Mouse (Mus musculus): Measurements from ENCODE around the gene E4f1.
A peak's percentile ranks its signal among the peaks of the same experiment; 100 is the strongest.

The E4f1 gene

DNA sequence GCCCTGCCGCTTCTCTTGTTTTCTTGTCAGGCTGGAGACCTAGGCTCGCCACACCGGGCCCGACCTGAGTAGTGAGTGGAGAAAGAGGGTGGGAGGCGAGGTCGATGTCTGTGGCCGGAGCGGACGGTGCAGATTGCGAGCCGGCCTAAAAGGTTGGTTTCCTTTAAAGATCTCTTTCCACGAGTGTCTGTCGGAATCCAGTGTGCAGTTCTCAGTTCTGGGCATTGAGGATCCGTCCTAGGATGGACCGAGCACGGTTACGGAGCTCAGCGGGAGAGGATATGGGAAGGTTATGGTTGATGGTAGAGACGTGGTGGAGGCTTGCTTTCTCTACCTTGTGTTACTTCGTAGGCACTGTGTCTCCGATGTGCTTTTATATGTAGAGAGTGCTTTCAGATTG is 55.1 kb downstream of the E4f1 start:
- no peak for DNase-seq (ENCODE audit: low spot score in 2 of 2)

DNA sequence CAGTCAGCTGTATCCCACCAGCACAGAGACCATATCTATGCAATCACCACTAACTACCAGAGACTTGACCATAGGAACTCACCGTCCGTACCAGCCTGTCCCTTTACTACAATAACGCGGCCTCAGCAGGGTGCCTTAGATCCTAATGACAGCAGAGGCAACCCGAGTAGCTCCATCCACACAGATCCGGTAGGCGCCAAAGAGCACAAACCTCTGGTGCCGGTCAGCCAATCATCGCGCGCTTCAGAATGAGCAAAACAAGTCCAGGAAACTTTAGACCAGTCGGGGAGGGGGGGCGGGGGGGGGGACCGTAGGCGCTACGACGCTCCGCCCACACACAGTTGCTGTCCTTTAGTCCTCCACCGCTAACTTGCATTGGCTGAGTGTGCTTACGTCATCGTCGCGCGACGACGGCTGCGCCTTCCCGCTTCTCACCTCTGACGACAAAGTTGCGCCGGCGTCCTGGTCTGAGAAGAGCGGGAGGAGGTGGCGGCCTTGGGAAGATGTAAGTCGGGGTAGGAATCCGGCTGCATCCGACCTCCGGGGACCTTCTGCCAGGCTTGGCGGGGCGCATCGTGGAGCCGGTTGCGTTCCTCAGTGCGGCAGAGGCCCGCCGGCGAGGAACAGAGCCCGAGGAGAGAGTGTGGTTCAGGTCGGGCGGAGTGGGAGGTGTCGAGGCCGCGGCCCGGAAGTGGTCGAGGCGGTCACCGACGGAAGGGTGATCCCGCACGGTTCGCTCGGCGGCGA is 55.7 kb downstream of the E4f1 start, which contains the start of gene Rnps1:
Gene Rnps1 (plus strand): TSS at position 336 of the 747 bp plus-strand sequence.
- DNase-seq (ENCODE audit: low spot score in 2 of 2): peak; percentile 89 to 90

DNA sequence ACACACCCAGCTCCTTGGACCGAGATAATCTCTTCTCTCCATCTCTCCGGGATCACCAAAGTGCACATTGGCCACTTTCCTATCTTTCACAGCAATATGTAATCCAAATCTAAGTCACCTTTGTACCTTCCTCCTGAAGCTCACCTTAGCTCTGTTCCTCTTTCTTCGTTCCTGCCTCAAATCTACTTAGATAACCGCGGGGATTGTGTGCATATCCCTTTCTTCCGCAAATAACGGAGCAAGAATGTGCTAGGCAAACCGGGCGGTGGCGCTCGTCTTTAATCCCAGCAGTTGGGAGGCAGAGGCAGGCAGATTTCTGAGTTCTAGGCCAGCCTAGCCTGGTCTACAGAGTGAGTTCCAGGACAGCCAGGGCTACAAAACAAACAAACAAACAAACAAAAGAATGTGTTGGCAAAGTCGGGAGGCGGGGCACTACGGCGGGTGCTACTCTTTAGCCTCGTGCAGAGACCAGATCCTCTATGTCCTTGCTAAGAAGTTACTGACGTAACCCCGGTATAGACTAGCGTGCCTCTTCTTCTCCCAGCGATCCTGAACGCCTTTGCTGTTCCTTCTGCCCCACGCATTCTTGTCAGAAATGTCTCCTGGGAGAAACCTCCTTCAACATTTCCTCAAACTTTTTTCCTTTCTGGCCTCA is 56.4 kb downstream of the E4f1 start:
- DNase-seq (ENCODE audit: low spot score in 2 of 2): no peak

DNA sequence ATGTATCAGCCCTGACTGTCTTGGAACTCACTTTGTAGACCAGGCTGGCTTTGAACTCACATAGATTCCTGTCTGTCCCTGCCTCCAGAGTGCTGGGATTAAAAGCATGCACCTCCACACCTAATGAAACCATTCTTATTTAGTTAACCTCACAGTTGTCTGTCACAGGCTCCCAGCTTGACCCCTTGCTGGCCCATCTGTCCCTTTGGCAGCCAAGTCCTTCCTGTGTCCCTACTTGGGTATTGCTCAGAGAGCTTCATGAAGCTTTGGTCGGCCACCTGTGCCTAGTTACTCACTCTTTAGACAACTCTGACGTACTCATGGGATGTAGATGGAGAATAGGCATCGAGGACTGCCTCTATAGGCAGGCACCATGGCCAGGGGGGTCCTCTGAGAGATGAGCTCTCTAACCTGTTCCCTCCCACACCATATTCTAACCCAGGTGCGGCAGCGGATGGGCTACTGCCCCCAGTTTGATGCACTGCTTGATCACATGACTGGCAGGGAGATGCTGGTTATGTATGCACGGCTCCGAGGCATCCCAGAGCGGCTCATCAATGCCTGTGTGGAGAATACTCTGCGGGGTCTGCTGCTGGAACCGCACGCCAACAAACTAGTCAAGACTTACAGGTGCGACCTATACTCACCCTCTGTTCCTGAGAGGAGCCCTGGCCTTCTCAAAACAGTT is 62.9 kb downstream of the E4f1 start:
- no peak for DNase-seq (ENCODE audit: low spot score in 2 of 2)

DNA sequence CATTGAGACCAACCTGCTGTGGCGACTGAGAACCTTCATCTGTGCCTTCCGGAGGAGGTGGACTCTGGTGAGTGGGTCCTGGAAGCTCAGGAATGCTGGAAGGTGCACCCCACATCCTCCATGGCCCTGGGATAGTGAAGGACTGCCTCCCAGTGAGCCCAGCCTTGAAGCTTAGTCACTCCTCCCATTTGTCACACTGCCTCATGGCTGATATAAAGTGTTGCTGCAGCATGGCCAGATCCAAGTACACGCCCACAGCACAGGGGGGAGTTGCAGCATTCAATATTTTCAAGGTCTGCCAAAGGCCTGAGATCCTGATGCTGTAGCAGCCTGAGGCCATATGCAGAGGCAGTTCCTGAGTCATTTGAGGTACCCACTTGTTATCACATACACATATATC is 67.7 kb downstream of the E4f1 start:
- DNase-seq (ENCODE audit: low spot score in 2 of 2): no peak

DNA sequence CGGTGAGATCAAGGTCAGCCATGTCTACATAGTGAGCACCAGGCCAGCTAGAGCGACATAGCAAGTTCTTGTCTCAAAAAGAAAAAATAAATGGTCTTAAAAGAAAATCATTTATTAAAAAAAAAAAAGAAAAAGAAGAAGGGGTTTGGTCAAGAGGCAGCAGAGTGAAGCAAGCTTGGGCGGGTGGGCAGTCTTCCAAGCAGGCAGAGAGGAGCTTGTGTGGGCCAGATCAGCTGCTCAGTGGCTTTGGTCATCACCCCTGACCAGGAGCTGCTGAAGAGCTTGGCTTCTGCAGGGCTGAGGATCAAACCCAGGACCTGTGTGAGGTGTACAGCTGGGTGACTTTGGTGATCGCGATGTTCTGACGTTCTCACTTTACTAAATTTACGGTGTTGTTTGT is 75.7 kb downstream of the E4f1 start:
- DNase-seq (ENCODE audit: low spot score in 2 of 2): no peak

Data from right cerebral cortex, postnatal 36 days (tissue).